Mouse (Mus musculus): ENCODE data around the gene Fam126a.

The Fam126a gene

GRCm38 (mm10) chr5:23992876-23993552 lies 37.5 kb downstream of the Fam126a start:
- no peak for DNase-seq (ENCODE audit: low spot score)

- no peak for DNase-seq (ENCODE audit: low spot score)
Observed at GRCm38 (mm10) chr5:23990001-23990400, 40.5 kb downstream of the Fam126a start.

- DNase-seq (ENCODE audit: low spot score) = no peak
Observed at GRCm38 (mm10) chr5:23987792-23988191, 42.7 kb downstream of the Fam126a start.

- DNase-seq (ENCODE audit: low spot score) = no peak
Observed at GRCm38 (mm10) chr5:23982081-23982480, 48.4 kb downstream of the Fam126a start.

- DNase-seq (ENCODE audit: low spot score) = no peak
Observed at GRCm38 (mm10) chr5:23978516-23978915, 52.0 kb downstream of the Fam126a start.

- no peak for DNase-seq (ENCODE audit: low spot score)
Observed at GRCm38 (mm10) chr5:23974994-23975575, 55.4 kb downstream of the Fam126a start.

- DNase-seq (ENCODE audit: low spot score) = no peak
Observed at GRCm38 (mm10) chr5:23967705-23968104, 62.8 kb downstream of the Fam126a start.

GRCm38 (mm10) chr5:23964599-23965165 lies 65.8 kb downstream of the Fam126a start:
- no peak for DNase-seq (ENCODE audit: low spot score)

GRCm38 (mm10) chr5:23953047-23953446 lies 77.4 kb downstream of the Fam126a start:
- no peak for DNase-seq (ENCODE audit: low spot score)

GRCm38 (mm10) chr5:23948071-23948470 lies 82.4 kb downstream of the Fam126a start:
- no peak for DNase-seq (ENCODE audit: low spot score)

GRCm38 (mm10) chr5:23945056-23945455 lies 85.4 kb downstream of the Fam126a start:
- no peak for DNase-seq (ENCODE audit: low spot score)

- DNase-seq (ENCODE audit: low spot score) = no peak
Observed at GRCm38 (mm10) chr5:23943534-23943933, 87.0 kb downstream of the Fam126a start.

- DNase-seq (ENCODE audit: low spot score) = peak; percentile 88
Observed at GRCm38 (mm10) chr5:23923481-23924165, 106.9 kb downstream of the Fam126a start.

- peak; percentile 86 for DNase-seq (ENCODE audit: low spot score)
Observed at GRCm38 (mm10) chr5:23922516-23923291, 107.8 kb downstream of the Fam126a start.

GRCm38 (mm10) chr5:23921316-23921715 lies 109.2 kb downstream of the Fam126a start:
- peak; percentile 46 for DNase-seq (ENCODE audit: low spot score)

GRCm38 (mm10) chr5:23919892-23920731 lies 110.4 kb downstream of the Fam126a start:
- DNase-seq (ENCODE audit: low spot score) = no peak

GRCm38 (mm10) chr5:23917301-23917700 lies 113.2 kb downstream of the Fam126a start:
- peak; percentile 34 for DNase-seq (ENCODE audit: low spot score)

GRCm38 (mm10) chr5:23911556-23911955 lies 118.9 kb downstream of the Fam126a start:
- no peak for DNase-seq (ENCODE audit: low spot score)

GRCm38 (mm10) chr5:23909256-23909655 lies 121.2 kb downstream of the Fam126a start:
- DNase-seq (ENCODE audit: low spot score) = no peak

- no peak for DNase-seq (ENCODE audit: low spot score)
Observed at GRCm38 (mm10) chr5:23908486-23909090, 121.9 kb downstream of the Fam126a start.

- no peak for DNase-seq (ENCODE audit: low spot score)
Observed at GRCm38 (mm10) chr5:23902221-23902620, 128.3 kb downstream of the Fam126a start.
